Mouse (Mus musculus): ENCODE measurements around the gene Pum1. TPM values are rescaled to one million over a fixed set of nuclear protein-coding genes. Genes with fewer than 3 reads are reported as not detected.

Pum1 gene
- total RNA-seq, 2 experiments from 2014 or later, result 28.8 to 37.7 TPM

GRCm38 (mm10) chr4:130779037-130779436 lies 115.9 kb downstream of the Pum1 start:
- no peak for DNase-seq
- intact Hi-C loops (cut with DNase I), result no loop called here

GRCm38 (mm10) chr4:130782492-130782891 lies 119.4 kb downstream of the Pum1 start:
- intact Hi-C loops (cut with DNase I), result no loop called here
- no peak for DNase-seq

DNA sequence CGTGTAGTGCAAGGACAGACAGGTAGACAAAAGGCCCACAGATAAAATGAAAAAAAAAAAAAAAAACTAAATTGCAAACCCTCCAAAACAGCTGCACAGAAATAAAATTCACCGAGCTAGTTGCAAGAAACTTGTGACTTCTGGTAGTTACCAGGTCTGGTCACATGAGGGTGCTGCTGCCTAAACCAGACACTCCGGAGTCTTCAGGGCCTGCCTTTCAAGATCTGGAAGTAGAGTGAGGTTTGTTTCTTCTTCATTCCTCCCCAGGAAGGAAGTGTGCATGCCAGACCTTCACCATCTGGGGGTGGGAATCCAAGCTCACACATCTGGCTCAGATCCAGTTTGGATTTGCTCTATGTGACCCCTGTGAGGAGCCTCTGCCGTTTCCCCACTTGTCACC lies 121.6 kb downstream of the Pum1 start:
- no peak for DNase-seq
- intact Hi-C loops (cut with DNase I), result loop anchor here (2.0 kb wide), 1 partner anchor 160 kb away; the partner anchor contains the start of gene Matn1

GRCm38 (mm10) chr4:130787530-130787929 lies 124.4 kb downstream of the Pum1 start:
- intact Hi-C loops (cut with DNase I), result no loop called here
- DNase-seq, result no peak

DNA sequence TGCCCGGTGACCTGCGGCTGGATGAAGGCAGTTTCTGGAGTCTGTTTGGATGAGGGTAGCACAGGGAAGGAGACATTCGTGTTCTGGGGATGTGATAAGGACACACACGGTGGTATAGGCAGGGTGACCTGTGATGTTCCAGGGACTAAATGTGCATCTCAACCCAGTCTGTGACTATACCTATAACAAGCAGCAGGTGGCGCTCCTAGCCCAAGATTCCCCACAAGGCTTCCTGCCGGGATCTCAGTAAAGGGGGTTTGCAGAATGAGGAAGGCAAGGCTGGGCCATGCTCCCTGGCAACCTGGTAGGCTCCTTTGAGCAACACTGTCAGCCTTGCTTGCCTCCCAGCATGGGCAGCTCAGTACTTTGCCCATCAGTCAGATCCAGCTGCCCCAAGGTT lies 127.1 kb downstream of the Pum1 start:
- intact Hi-C loops (cut with DNase I), result loop anchor here (1.0 to 2.0 kb wide), 2 partner anchors 88 to 157 kb away; no protein-coding TSS in a partner anchor
- peak; percentile 61 to 76 for DNase-seq

GRCm38 (mm10) chr4:130791811-130792375 lies 128.8 kb downstream of the Pum1 start:
- DNase-seq, result no peak
- intact Hi-C loops (cut with DNase I), result loop anchor here (2.0 kb wide), 1 partner anchor 155 kb away; no protein-coding TSS in a partner anchor

DNA sequence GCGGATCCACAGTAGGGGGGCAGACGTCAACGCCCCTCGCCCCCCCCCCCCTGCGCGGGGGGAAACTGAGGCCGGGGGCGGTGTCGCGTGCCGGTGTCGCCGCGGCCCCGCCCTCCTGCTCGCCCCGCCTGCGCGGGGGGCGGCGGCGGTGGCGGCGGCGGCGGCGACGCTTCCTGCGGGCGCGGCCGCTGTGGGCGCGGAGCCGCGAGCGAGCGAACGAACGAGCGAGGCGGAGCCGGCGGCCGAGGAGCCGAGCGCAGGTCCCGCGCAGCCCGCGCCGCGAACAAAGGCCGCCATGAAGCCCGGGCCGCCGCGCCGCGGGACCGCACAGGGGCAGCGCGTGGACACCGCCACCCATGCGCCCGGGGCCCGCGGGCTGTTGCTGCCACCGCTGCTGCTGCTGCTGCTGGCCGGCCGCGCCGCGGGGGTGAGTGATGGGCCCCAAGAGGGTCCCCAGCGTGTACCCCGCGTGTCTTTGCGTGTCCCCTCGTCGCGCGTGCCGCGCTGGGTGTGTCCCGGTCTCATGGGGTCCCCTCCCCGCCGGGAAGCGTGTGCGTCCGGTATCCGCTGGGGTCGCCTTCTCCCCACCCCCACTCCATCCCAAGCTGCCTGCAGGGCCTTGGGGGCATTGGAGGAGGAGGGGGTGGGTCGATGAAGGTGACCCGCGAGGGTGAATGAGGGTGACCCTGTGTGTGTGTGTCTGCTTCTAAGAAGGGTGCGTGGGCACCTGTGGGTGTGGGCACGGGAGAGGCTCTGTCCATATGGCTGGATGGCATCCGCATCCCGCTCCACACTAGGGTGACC lies 129.5 kb downstream of the Pum1 start, which contains the start of gene Sdc3:
Gene Sdc3 (plus strand): TSS at position 162 of the 804 bp plus-strand sequence.
- DNase-seq, result no peak
- intact Hi-C loops (cut with DNase I), result no loop called here

- no peak for DNase-seq
- intact Hi-C loops (cut with DNase I), result no loop called here
These were observed 130.0 kb downstream of the Pum1 start for GRCm38 (mm10) chr4:130793180-130793501.

- intact Hi-C loops (cut with DNase I), result loop anchor here (5.0 kb wide), 1 partner anchor 43 kb away; no protein-coding TSS in a partner anchor
These were observed 131.7 kb downstream of the Pum1 start for GRCm38 (mm10) chr4:130794771-130795170.

GRCm38 (mm10) chr4:130795970-130796369 lies 132.8 kb downstream of the Pum1 start:
- no peak for DNase-seq
- intact Hi-C loops (cut with DNase I), result loop anchor here (5.0 kb wide), 1 partner anchor 41 kb away; no protein-coding TSS in a partner anchor

More at GRCm38 (mm10) chr4:130794771-130795170, 131.7 kb downstream of the Pum1 start:
- DNase-seq, result no peak

DNA sequence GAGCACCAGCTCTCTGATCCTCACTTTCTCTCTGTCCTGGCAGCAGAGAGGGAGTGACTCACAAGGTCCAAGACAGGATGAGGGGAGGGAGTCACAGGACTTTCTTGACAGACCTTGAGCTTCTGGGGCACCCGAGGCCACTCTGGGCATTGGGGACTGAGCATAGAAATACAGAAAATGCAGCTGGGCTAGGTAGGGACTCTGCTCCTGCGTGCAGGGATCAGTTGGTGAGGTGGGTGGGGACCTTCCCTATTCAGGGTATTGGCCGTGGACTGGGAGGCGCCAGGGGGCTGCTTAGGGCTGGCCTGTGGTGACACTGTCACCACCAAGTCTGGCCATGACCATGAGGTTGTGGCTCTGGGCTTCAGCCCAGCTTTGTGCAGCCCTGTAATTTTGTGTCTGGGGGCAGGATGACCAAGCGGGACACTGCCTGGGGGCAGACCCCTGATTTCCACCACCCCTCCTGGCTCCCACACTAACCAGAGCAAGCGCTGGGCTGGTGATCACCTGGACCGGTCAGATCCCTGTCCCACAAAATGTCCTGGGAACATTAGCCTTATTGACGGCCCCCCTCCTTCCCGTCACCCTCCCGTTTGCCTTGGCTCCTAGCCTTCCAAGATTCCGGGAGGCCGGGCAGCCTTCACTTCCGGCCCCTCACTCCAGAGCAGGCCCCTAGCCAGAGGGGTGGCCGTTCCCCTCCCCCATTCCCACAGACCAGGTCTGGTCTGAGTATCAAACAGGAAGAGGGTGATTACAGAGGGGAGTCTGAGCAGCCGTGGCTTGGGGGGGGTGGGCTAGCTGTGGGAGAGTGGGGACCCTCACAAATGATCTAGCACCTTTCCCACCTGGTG lies 134.3 kb downstream of the Pum1 start:
- no peak for DNase-seq
- intact Hi-C loops (cut with DNase I), result loop anchor here (5.0 kb wide), 1 partner anchor 40 kb away; no protein-coding TSS in a partner anchor

- intact Hi-C loops (cut with DNase I), result loop anchor here (5.0 kb wide), 1 partner anchor 39 kb away; no protein-coding TSS in a partner anchor
- no peak for DNase-seq
These were observed 135.3 kb downstream of the Pum1 start for GRCm38 (mm10) chr4:130798416-130798815.

DNA sequence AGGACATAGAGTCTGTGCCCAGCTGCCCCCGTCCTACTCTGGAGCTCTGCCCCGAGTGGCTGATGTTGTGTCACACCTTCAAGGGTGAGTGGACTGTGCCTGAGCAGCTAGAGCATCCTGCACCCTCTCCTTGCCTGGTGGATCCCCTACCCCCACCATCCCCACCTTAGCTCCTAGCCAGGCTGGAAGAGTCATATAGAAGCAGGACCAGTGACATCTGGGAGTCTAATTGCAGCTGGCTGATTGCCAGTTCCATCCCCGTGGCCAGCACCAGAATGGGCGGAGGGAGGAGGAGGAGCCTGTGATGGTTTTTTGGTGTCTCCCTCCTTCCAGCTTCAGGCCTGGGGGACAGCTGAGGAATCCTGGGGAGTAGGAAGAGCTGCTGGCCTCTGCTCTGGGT lies 136.0 kb downstream of the Pum1 start:
- no peak for DNase-seq
- intact Hi-C loops (cut with DNase I), result loop anchor here (5.0 kb wide), 1 partner anchor 38 kb away; no protein-coding TSS in a partner anchor

- intact Hi-C loops (cut with DNase I), result loop anchor here (5.0 kb wide), 1 partner anchor 38 kb away; no protein-coding TSS in a partner anchor
These were observed 136.5 kb downstream of the Pum1 start for GRCm38 (mm10) chr4:130799582-130799981.

GRCm38 (mm10) chr4:130800147-130800546 lies 137.0 kb downstream of the Pum1 start:
- DNase-seq, result no peak
- intact Hi-C loops (cut with DNase I), result no loop called here

More at GRCm38 (mm10) chr4:130799582-130799981, 136.5 kb downstream of the Pum1 start:
- no peak for DNase-seq

GRCm38 (mm10) chr4:130801198-130801597 lies 138.1 kb downstream of the Pum1 start:
- DNase-seq, result no peak
- intact Hi-C loops (cut with DNase I), result no loop called here

GRCm38 (mm10) chr4:130801624-130802329 lies 138.7 kb downstream of the Pum1 start:
- intact Hi-C loops (cut with DNase I), result no loop called here
- DNase-seq, result no peak

GRCm38 (mm10) chr4:130803591-130803990 lies 140.5 kb downstream of the Pum1 start:
- no peak for DNase-seq
- intact Hi-C loops (cut with DNase I), result no loop called here

- DNase-seq, result no peak
- intact Hi-C loops (cut with DNase I), result no loop called here
These were observed 141.2 kb downstream of the Pum1 start for GRCm38 (mm10) chr4:130804292-130804691.

All from gastrocnemius, postnatal 36 days (tissue).